8 mouse cellular contexts compared by ENCODE assay signal in genomic region chr6:146221371-146222336, GRCm38 (mm10).
DNase-seq lines count a peak whose midpoint lies in the region; ATAC-seq and TF ChIP-seq lines count a peak whose summit lies in the region.

No protein-coding gene starts in this region.

- no peaks in the 10 kb centered on the region for H3K36me3 ChIP-seq in embryonic facial prominence, embryonic 14.5 days (ENCODE audit: control insufficient read depth, insufficient read depth, low read length)
- peaks cover 23% of the 10 kb centered on the region for H3K36me3 ChIP-seq in liver, embryonic 13.5 days
- H3K36me3 ChIP-seq in spleen, adult 2 months (ENCODE audit: control insufficient read depth, insufficient read depth, low read length): peaks cover 9% of the 10 kb centered on the region
- no peaks in the 10 kb centered on the region for H3K36me3 ChIP-seq in midbrain, embryonic 14.5 days (ENCODE audit: control insufficient read depth, insufficient read depth, low read length)
- no peaks in the 10 kb centered on the region for H3K36me3 ChIP-seq in hindbrain, embryonic 16.5 days (ENCODE audit: control insufficient read depth, insufficient read depth, low read length)

- peak overlapping the region; percentile 38; the same call in 1 of the 2 replicates for H3K27ac ChIP-seq in gastrocnemius, adult 2 months
- H3K27ac ChIP-seq in embryonic facial prominence, embryonic 14.5 days (replicated peaks; ENCODE audit: low read depth, low read length): peak overlapping the region; percentile 10; the same call in 1 of the 2 replicates
- H3K27ac ChIP-seq in liver, embryonic 13.5 days: peak overlapping the region; percentile 90
- peak overlapping the region; percentile 64 for H3K27ac ChIP-seq in spleen, adult 2 months (ENCODE audit: insufficient read depth, low read length)
- no peak overlapping the region for H3K27ac ChIP-seq in midbrain, embryonic 14.5 days (replicated peaks; ENCODE audit: low read depth, low read length)
- H3K27ac ChIP-seq in hindbrain, embryonic 16.5 days (ENCODE audit: low read depth, low read length): no peak overlapping the region

- H3K4me2 ChIP-seq in embryonic facial prominence, embryonic 14.5 days (ENCODE audit: low read depth, low read length): peak overlapping the region; percentile 12; the same call in 1 of the 2 replicates
- peak overlapping the region; percentile 78 for H3K4me2 ChIP-seq in liver, embryonic 13.5 days
- no peak overlapping the region for H3K4me2 ChIP-seq in midbrain, embryonic 14.5 days (ENCODE audit: low read length)
- no peak overlapping the region; the same call in 1 of the 2 replicates for H3K4me2 ChIP-seq in hindbrain, embryonic 16.5 days (ENCODE audit: low read length)

- H3K27me3 ChIP-seq in embryonic facial prominence, embryonic 14.5 days (replicated peaks; ENCODE audit: control insufficient read depth, insufficient read depth, low read length): no peaks in the 10 kb centered on the region; the same call in 1 of the 2 replicates
- no peaks in the 10 kb centered on the region for H3K27me3 ChIP-seq in liver, embryonic 13.5 days
- no peaks in the 10 kb centered on the region for H3K27me3 ChIP-seq in spleen, adult 2 months (ENCODE audit: control insufficient read depth, insufficient read depth, low read length)
- H3K27me3 ChIP-seq in midbrain, embryonic 14.5 days (ENCODE audit: control insufficient read depth, insufficient read depth, low read length): no peaks in the 10 kb centered on the region
- H3K27me3 ChIP-seq in hindbrain, embryonic 16.5 days (replicated peaks; ENCODE audit: control insufficient read depth, insufficient read depth, low read length): no peaks in the 10 kb centered on the region

- H3K9ac ChIP-seq in embryonic facial prominence, embryonic 14.5 days (ENCODE audit: low read depth, low read length): no peak overlapping the region
- peak overlapping the region; percentile 76 for H3K9ac ChIP-seq in liver, embryonic 13.5 days
- H3K9ac ChIP-seq in midbrain, embryonic 14.5 days (replicated peaks; ENCODE audit: low read length): no peak overlapping the region
- H3K9ac ChIP-seq in hindbrain, embryonic 16.5 days (ENCODE audit: low read depth, low read length): no peak overlapping the region

- no peak for DNase-seq in gastrocnemius, adult 2 months
- DNase-seq in gastrocnemius, adult 8-10 months (ENCODE audit: low spot score in 2 of 2): no peak
- peak; percentile 74 for DNase-seq in CD4-positive helper T cell, adult 2 months (ENCODE audit: low read depth, low spot score)
- peak; percentile 35 for DNase-seq in embryonic facial prominence, embryonic 14.5 days (ENCODE audit: low spot score)
- DNase-seq in liver, embryonic 13.5 days: peak; percentile 49
- peak; percentile 45 to 52 for DNase-seq in spleen, adult 2 months (ENCODE audit: low read depth in 1 of 2, low spot score in 2 of 2)
- DNase-seq in midbrain, embryonic 14.5 days: no peak

- TF ChIP-seq POLR2A in spleen, adult 2 months (IDR thresholded peaks at IDR 0.05; ENCODE audit: low read depth, low read length): no peak

- no peaks in the 10 kb centered on the region for H3K9me3 ChIP-seq in embryonic facial prominence, embryonic 14.5 days (ENCODE audit: control insufficient read depth, low read length)
- no peaks in the 10 kb centered on the region for H3K9me3 ChIP-seq in liver, embryonic 13.5 days (replicated peaks)
- no peaks in the 10 kb centered on the region for H3K9me3 ChIP-seq in midbrain, embryonic 14.5 days (ENCODE audit: control insufficient read depth, low read length)
- no peaks in the 10 kb centered on the region for H3K9me3 ChIP-seq in hindbrain, embryonic 16.5 days (ENCODE audit: control insufficient read depth, low read length)

- peak; percentile 55 for ATAC-seq in embryonic facial prominence, embryonic 14.5 days (ENCODE audit: low read depth)
- peak; percentile 74 for ATAC-seq in liver, embryonic 13.5 days (ENCODE audit: low read depth)
- ATAC-seq in midbrain, embryonic 14.5 days (ENCODE audit: low FRiP score, low TSS enrichment): no peak
- ATAC-seq in hindbrain, embryonic 16.5 days: no peak

- intact Hi-C loops in gastrocnemius, adult 2 months (cut with DNase I): no loop called here

- H3K4me3 ChIP-seq in gastrocnemius, adult 2 months: peak overlapping the region; percentile 13; the same call in 1 of the 2 replicates
- no peak overlapping the region for H3K4me3 ChIP-seq in embryonic facial prominence, embryonic 14.5 days (ENCODE audit: low read depth, low read length)
- peak overlapping the region; percentile 68 for H3K4me3 ChIP-seq in liver, embryonic 13.5 days (replicated peaks)
- peak overlapping the region; percentile 3; the same call in 1 of the 2 replicates for H3K4me3 ChIP-seq in spleen, adult 2 months (ENCODE audit: extremely low read depth, insufficient read depth, insufficient read length)
- no peak overlapping the region for H3K4me3 ChIP-seq in midbrain, embryonic 14.5 days (replicated peaks; ENCODE audit: low read depth, low read length)
- H3K4me3 ChIP-seq in hindbrain, embryonic 16.5 days (ENCODE audit: low read length): no peak overlapping the region

- H3K4me1 ChIP-seq in embryonic facial prominence, embryonic 14.5 days (ENCODE audit: control insufficient read depth, insufficient read depth, low read length): peaks cover 17% of the 10 kb centered on the region
- peaks cover 56% of the 10 kb centered on the region for H3K4me1 ChIP-seq in liver, embryonic 13.5 days (replicated peaks)
- H3K4me1 ChIP-seq in spleen, adult 2 months (ENCODE audit: control insufficient read depth, insufficient read depth, insufficient read length): peaks cover 7% of the 10 kb centered on the region; the same call in 1 of the 2 replicates
- H3K4me1 ChIP-seq in midbrain, embryonic 14.5 days (ENCODE audit: control insufficient read depth, insufficient read depth, low read length): no peaks in the 10 kb centered on the region
- H3K4me1 ChIP-seq in hindbrain, embryonic 16.5 days (ENCODE audit: control insufficient read depth, insufficient read depth, low read depth, low read length): no peaks in the 10 kb centered on the region

- no peak for TF ChIP-seq CTCF in gastrocnemius, adult 2 months (IDR thresholded peaks at IDR 0.05)
- no peak for TF ChIP-seq CTCF in spleen, adult 2 months (IDR thresholded peaks at IDR 0.05; ENCODE audit: extremely low read depth, insufficient read depth, insufficient read length, insufficient replicate concordance)

- 48% methylated on average over 23 of the region's 23 CpGs for WGBS in embryonic facial prominence, embryonic 14.5 days
- WGBS in liver, embryonic 13.5 days (ENCODE audit: insufficient replicate concordance): 8% methylated on average over 23 of the region's 23 CpGs
- WGBS in spleen, adult 2 months: 5% methylated on average over 23 of the region's 23 CpGs
- 60% methylated on average over 23 of the region's 23 CpGs for WGBS in midbrain, embryonic 14.5 days
- 64% methylated on average over 23 of the region's 23 CpGs for WGBS in hindbrain, embryonic 16.5 days

Comparison
In these comparisons a context has a peak if more than half of its experiments do, and no peak if none do; other contexts are left out.
1. DNase-seq: peak in CD4-positive helper T cell, adult 2 months (single experiment), embryonic facial prominence, embryonic 14.5 days (single experiment), liver, embryonic 13.5 days (single experiment) and spleen, adult 2 months (2 of 2); none in gastrocnemius, adult 2 months (single experiment), gastrocnemius, adult 8-10 months (0 of 2) and midbrain, embryonic 14.5 days (single experiment).
2. H3K27ac ChIP-seq: peak in gastrocnemius, adult 2 months (single experiment), embryonic facial prominence, embryonic 14.5 days (single experiment), liver, embryonic 13.5 days (single experiment) and spleen, adult 2 months (single experiment); none in midbrain, embryonic 14.5 days (single experiment) and hindbrain, embryonic 16.5 days (single experiment).
3. H3K4me3 ChIP-seq: peak in gastrocnemius, adult 2 months (single experiment), liver, embryonic 13.5 days (single experiment) and spleen, adult 2 months (single experiment); none in embryonic facial prominence, embryonic 14.5 days (single experiment), midbrain, embryonic 14.5 days (single experiment) and hindbrain, embryonic 16.5 days (single experiment).
4. ATAC-seq: peak in embryonic facial prominence, embryonic 14.5 days (single experiment) and liver, embryonic 13.5 days (single experiment); none in midbrain, embryonic 14.5 days (single experiment) and hindbrain, embryonic 16.5 days (single experiment).
5. H3K4me2 ChIP-seq: peak in embryonic facial prominence, embryonic 14.5 days (single experiment) and liver, embryonic 13.5 days (single experiment); none in midbrain, embryonic 14.5 days (single experiment) and hindbrain, embryonic 16.5 days (single experiment).